In the genomic region with DNA sequence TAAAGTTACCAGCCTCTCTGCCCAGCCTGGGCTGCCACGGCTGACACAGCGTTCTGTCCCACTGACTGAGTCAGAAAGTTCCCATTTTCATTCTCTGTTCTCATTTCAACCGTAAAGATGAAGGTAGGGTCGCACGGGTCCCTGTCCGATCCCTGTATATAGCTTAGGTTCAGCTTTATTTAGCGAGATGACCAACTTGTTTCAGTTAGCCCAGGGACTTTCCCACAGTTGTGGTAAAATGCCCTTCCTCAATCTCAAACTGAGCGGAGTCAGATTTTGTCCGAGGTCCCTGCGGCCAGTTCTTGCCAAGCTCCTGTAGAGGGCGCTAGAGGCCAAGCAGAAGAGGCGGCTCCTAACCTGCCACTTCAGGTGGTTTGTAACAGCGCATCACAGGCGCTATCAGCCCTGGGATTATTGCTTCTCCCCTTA, we compare ENCODE assay signal across 7 mouse cellular contexts. TPM values are rescaled to one million over a fixed set of nuclear protein-coding genes. Genes with fewer than 3 reads are reported as not detected.
DNase-seq lines count a peak whose midpoint lies in the region; ATAC-seq and TF ChIP-seq lines count a peak whose summit lies in the region.

No protein-coding gene starts in this region.

- H3K9ac ChIP-seq in midbrain, embryonic 13.5 days (replicated peaks): no peak overlapping the region
- no peak overlapping the region for H3K9ac ChIP-seq in lung, postnatal 0 days (replicated peaks; ENCODE audit: low read depth)

- no peak overlapping the region for H3K4me2 ChIP-seq in midbrain, embryonic 13.5 days (replicated peaks)
- H3K4me2 ChIP-seq in lung, postnatal 0 days (replicated peaks; ENCODE audit: low read depth, low read length): no peak overlapping the region

- no peaks in the 10 kb centered on the region for H3K9me3 ChIP-seq in midbrain, embryonic 10.5 days (replicated peaks)
- H3K9me3 ChIP-seq in midbrain, embryonic 13.5 days: 0 out of 2 replicates have a peak, but pooled peaks cover 2% of the 10 kb centered on the region
- no peaks in the 10 kb centered on the region for H3K9me3 ChIP-seq in lung, postnatal 0 days (ENCODE audit: low read length)

- peak; percentile 45 for DNase-seq in midbrain, embryonic 10.5 days (ENCODE audit: low spot score)
- peak; percentile 59 for DNase-seq in WW6 (ENCODE audit: low read depth, low spot score)
- DNase-seq in cerebellum, postnatal 14 days: peak; percentile 79 to 84
- peak; percentile 68 for DNase-seq in heart, postnatal 4 days
- peak; percentile 67 for DNase-seq in lung, postnatal 0 days (ENCODE audit: low spot score)
- DNase-seq in skeletal muscle tissue, adult 2 months (ENCODE audit: low read depth, low spot score): peak; percentile 48

- 24% methylated on average over 14 of the region's 14 CpGs for WGBS in midbrain, embryonic 10.5 days
- WGBS in midbrain, embryonic 13.5 days: 21% methylated on average over 14 of the region's 14 CpGs
- 21% methylated on average over 14 of the region's 14 CpGs for WGBS in lung, postnatal 0 days

- no peak for TF ChIP-seq EP300 in lung, postnatal 0 days (IDR thresholded peaks at IDR 0.05)

- no peaks in the 10 kb centered on the region for H3K36me3 ChIP-seq in midbrain, embryonic 10.5 days
- no peaks in the 10 kb centered on the region for H3K36me3 ChIP-seq in midbrain, embryonic 13.5 days
- no peaks in the 10 kb centered on the region for H3K36me3 ChIP-seq in lung, postnatal 0 days (ENCODE audit: insufficient read depth, low read length)

- no peak overlapping the region for H3K4me3 ChIP-seq in midbrain, embryonic 10.5 days
- H3K4me3 ChIP-seq in midbrain, embryonic 13.5 days (replicated peaks): no peak overlapping the region
- H3K4me3 ChIP-seq in lung, postnatal 0 days (ENCODE audit: low read depth, low read length): no peak overlapping the region

- peak; percentile 89 for TF ChIP-seq CTCF in lung, postnatal 0 days (IDR thresholded peaks at IDR 0.05)

- no peak overlapping the region for H3K27ac ChIP-seq in midbrain, embryonic 10.5 days (replicated peaks)
- H3K27ac ChIP-seq in midbrain, embryonic 13.5 days: no peak overlapping the region
- no peak overlapping the region for H3K27ac ChIP-seq in lung, postnatal 0 days (ENCODE audit: low read length)

- ATAC-seq in midbrain, embryonic 13.5 days: no peak
- ATAC-seq in lung, postnatal 0 days: no peak

- H3K27me3 ChIP-seq in midbrain, embryonic 10.5 days (ENCODE audit: low read depth, poor library complexity, severe bottlenecking): 0 out of 2 replicates have a peak, but pooled peaks cover 6% of the 10 kb centered on the region
- 0 out of 2 replicates have a peak, but pooled peaks cover 13% of the 10 kb centered on the region for H3K27me3 ChIP-seq in midbrain, embryonic 13.5 days
- no peaks in the 10 kb centered on the region for H3K27me3 ChIP-seq in lung, postnatal 0 days (replicated peaks; ENCODE audit: insufficient read depth, low read length)

- no peaks in the 10 kb centered on the region for H3K4me1 ChIP-seq in midbrain, embryonic 10.5 days
- no peaks in the 10 kb centered on the region for H3K4me1 ChIP-seq in midbrain, embryonic 13.5 days (replicated peaks)
- H3K4me1 ChIP-seq in lung, postnatal 0 days (ENCODE audit: insufficient read depth, low read depth, low read length): no peaks in the 10 kb centered on the region

RNA-seq across cellular contexts. Expression of a gene that starts 34.3 kb away (rescaled TPM):
- 0.14 TPM in 1 of 2 replicates, not detected in the other for polyA plus RNA-seq in midbrain, embryonic 10.5 days (2016; fragmentation: Nextera tagmentation; extraction: Ambion mirVana)
- not detected in 2 replicates for polyA plus RNA-seq in midbrain, embryonic 13.5 days (2015; fragmentation: Nextera tagmentation; extraction: Ambion mirVana)
- total RNA-seq in heart, postnatal 4 days (2021): under 1 TPM; 0.56 to 0.67 TPM
- polyA plus RNA-seq in lung, postnatal 0 days (2015; fragmentation: Nextera tagmentation; extraction: Ambion mirVana): 0.50 and 0.69 TPM in 2 replicates

RNA-seq across cellular contexts. Expression of a gene that starts 41.6 kb away (rescaled TPM):
- polyA plus RNA-seq in midbrain, embryonic 10.5 days (2016; fragmentation: Nextera tagmentation; extraction: Ambion mirVana): 296 and 338 TPM in 2 replicates
- polyA plus RNA-seq in midbrain, embryonic 13.5 days (2015; fragmentation: Nextera tagmentation; extraction: Ambion mirVana): 370 and 402 TPM in 2 replicates
- total RNA-seq in heart, postnatal 4 days (2021): 10 to 100 TPM; 92.8 to 99.8 TPM
- 133 and 136 TPM in 2 replicates for polyA plus RNA-seq in lung, postnatal 0 days (2015; fragmentation: Nextera tagmentation; extraction: Ambion mirVana)

RNA-seq across cellular contexts. Expression of a gene that starts 54.7 kb away (rescaled TPM):
- 0.12 and 0.24 TPM in 2 replicates for polyA plus RNA-seq in midbrain, embryonic 10.5 days (2016; fragmentation: Nextera tagmentation; extraction: Ambion mirVana)
- 2.4 TPM in 2 replicates for polyA plus RNA-seq in midbrain, embryonic 13.5 days (2015; fragmentation: Nextera tagmentation; extraction: Ambion mirVana)
- total RNA-seq in heart, postnatal 4 days (2021): 1 to 10 TPM; 7.5 to 8.2 TPM
- 0.40 and 0.44 TPM in 2 replicates for polyA plus RNA-seq in lung, postnatal 0 days (2015; fragmentation: Nextera tagmentation; extraction: Ambion mirVana)
